Mouse (Mus musculus) liver, adult 2 months (tissue): ENCODE measurements around the gene Zfr2. TPM values are rescaled to one million over a fixed set of nuclear protein-coding genes. Genes with fewer than 3 reads are reported as not detected.

Experiments used
- DNase-seq: peaks from one replicate; pipeline ENCODE4 v3.0.0-alpha.2; 2011; ENCODE audit warnings: low read depth, low spot score; ENCODE audit errors: extremely low read depth
- H3K27ac ChIP-seq: fragments of 200-500 bp; replicated peaks from 2 replicates; pipeline ENCODE4 v1.5.1; 2012; ENCODE audit warnings: low read depth, mild to moderate bottlenecking, control low read depth, inconsistent platforms, low read length; ENCODE audit not compliant: insufficient read depth
- H3K27me3 ChIP-seq: fragments of 200-500 bp; 2 replicates; pipeline ENCODE4 v1.6.1; 2012; ENCODE audit warnings: mild to moderate bottlenecking, moderate library complexity, low read length, inconsistent platforms; ENCODE audit not compliant: control insufficient read depth, insufficient read depth
- H3K36me3 ChIP-seq: fragments of 200-500 bp; 2 replicates; pipeline ENCODE4 v1.6.1; 2012; ENCODE audit warnings: low read length, inconsistent platforms; ENCODE audit not compliant: control insufficient read depth, insufficient read depth
- H3K4me1 ChIP-seq: fragments of 200-500 bp; 2 replicates; pipeline ENCODE4 v1.6.1; 2011; ENCODE audit warnings: low read length; ENCODE audit not compliant: control insufficient read depth, insufficient read depth
- H3K4me3 ChIP-seq: fragments of 200-500 bp; 2 replicates; pipeline ENCODE4 v1.5.1; 2011; ENCODE audit warnings: low read depth, mild to moderate bottlenecking, control low read depth, low read length, moderate library complexity; ENCODE audit not compliant: insufficient read depth
- H3K79me2 ChIP-seq: fragments of 200-500 bp; 2 replicates; pipeline ENCODE4 v1.6.1; 2012; ENCODE audit warnings: inconsistent platforms, mild to moderate bottlenecking, low read length, moderate library complexity; ENCODE audit not compliant: control insufficient read depth, insufficient read depth
- H3K9ac ChIP-seq: fragments of 200-500 bp; 2 replicates; pipeline ENCODE4 v1.6.1; 2012; ENCODE audit warnings: low read depth, mild to moderate bottlenecking, control low read depth, inconsistent platforms, low read length
- CTCF ChIP-seq: fragments of 200-500 bp; IDR thresholded peaks from 2 replicates; pipeline ENCODE4 v1.5.1; 2011; ENCODE audit warnings: low read depth, low read length, control low read depth
- POLR2A ChIP-seq: fragments of 200-500 bp; IDR thresholded peaks from 2 replicates; pipeline ENCODE4 v1.6.1; 2011; ENCODE audit warnings: low read length, control low read depth; ENCODE audit not compliant: insufficient read depth; ENCODE audit errors: extremely low read depth
- WGBS: fragments of 180-500 bp; shearing (Covaris S2); methylation state at CpG from one replicate; pipeline ENCODE4 v1.1.7; 2018; 5-methylcytosine and 5-hydroxymethylcytosine counted together
- polyA plus RNA-seq: library from polyadenylated mRNA; depleted of rRNA; stranded (reverse); fragments of >200 nt; gene quantifications from 2 replicates; pipeline ENCODE4 v1.2.3, GENCODE M21; 2012
- total RNA-seq: library from RNA; depleted of rRNA; stranded (reverse); fragments of >200 nt; gene quantifications from 2 replicates; pipeline ENCODE4 v1.2.3, GENCODE M21; 2014

The Zfr2 gene
- total and polyA plus RNA-seq, 2 experiments: 0.74 to 1.6 TPM

- H3K79me2 ChIP-seq: no peaks in the 10 kb centered on the region
- no peaks in the 10 kb centered on the region for H3K36me3 ChIP-seq
- WGBS: 25% methylated on average over 20 of the region's 20 CpGs
- no peak overlapping the region for H3K9ac ChIP-seq
- no peak for DNase-seq
- no peak overlapping the region for H3K27ac ChIP-seq
- TF ChIP-seq POLR2A: no peak
- TF ChIP-seq CTCF: no peak
- H3K27me3 ChIP-seq: peaks cover 4% of the 10 kb centered on the region; the same call in 1 of the 2 replicates
- H3K4me1 ChIP-seq: peaks cover 13% of the 10 kb centered on the region
- no peak overlapping the region for H3K4me3 ChIP-seq
Observed at GRCm38 (mm10) chr10:81229735-81230437, 3.1 kb upstream of the Zfr2 start.

DNA sequence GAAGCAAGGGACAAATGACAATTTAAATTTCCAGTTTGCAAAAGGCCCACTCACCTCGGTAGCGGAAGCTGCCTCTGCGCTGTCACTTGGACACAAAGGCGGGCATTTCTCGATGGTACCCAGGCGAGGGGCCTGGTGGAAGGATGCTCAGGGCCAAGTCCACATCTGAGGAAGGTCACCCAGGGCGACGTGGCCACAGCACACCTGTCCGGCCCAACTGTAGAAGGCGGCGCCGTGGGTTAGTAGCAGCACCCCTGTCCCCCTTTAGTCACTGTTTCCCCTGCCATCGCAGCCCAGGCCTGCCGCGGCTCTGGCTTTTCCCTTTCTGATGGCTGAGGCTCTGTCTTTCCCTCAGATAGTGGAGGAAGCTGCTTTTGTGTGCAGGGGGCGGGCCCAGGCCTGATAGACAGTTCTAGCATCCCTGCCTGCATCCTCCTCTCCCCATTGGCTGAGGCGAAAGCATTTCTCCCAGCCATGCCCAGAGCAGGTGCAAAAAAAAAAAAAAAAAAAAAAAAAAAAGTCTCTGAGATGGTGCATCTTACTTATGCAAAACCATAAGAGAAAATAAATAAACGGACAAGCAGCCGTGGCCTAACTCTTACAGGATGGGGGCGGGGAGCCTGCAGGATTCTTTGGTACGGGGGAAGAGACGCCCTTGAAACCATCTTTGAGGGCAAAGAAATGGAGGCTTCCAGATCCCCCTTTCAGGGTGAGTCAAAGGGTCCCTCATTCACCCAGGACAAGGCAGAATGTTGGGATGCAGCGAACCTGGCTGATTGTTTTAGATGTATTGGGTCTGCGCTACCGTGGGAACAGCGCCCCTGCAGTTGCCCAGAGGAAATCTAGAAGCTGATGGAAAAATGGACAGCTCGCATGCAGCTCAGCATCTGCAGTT, 2.3 kb upstream of the Zfr2 start, which contains the start of gene Atcay:
Gene Atcay, minus strand, starts transcription at position 396 of the 895 bp plus-strand sequence.
- no peak within 1 kb of the TSS for H3K27ac ChIP-seq
- DNase-seq: no peak
- peaks cover 13% of the 10 kb centered on the region for H3K4me1 ChIP-seq
- no peaks in the 10 kb centered on the region for H3K36me3 ChIP-seq
- no peak within 1 kb of the TSS for H3K9ac ChIP-seq
- no peak within 1 kb of the TSS for H3K4me3 ChIP-seq
- H3K79me2 ChIP-seq: no peaks in the 10 kb centered on the region
- TF ChIP-seq POLR2A (no peak), CTCF (peak; percentile 62)
- peaks cover 4% of the 10 kb centered on the region; the same call in 1 of the 2 replicates for H3K27me3 ChIP-seq
- WGBS: 19% methylated on average over 27 of the region's 27 CpGs

GRCm38 (mm10) chr10:81231436-81231835, 1.5 kb upstream of the Zfr2 start:
- TF ChIP-seq POLR2A (no peak), CTCF (no peak)
- H3K4me1 ChIP-seq: peaks cover 13% of the 10 kb centered on the region
- H3K4me3 ChIP-seq: no peak overlapping the region
- H3K36me3 ChIP-seq: no peaks in the 10 kb centered on the region
- peaks cover 4% of the 10 kb centered on the region; the same call in 1 of the 2 replicates for H3K27me3 ChIP-seq
- no peak overlapping the region for H3K27ac ChIP-seq
- H3K9ac ChIP-seq: no peak overlapping the region
- WGBS: 62% methylated on average over 7 of the region's 7 CpGs
- no peak for DNase-seq
- no peaks in the 10 kb centered on the region for H3K79me2 ChIP-seq

DNA sequence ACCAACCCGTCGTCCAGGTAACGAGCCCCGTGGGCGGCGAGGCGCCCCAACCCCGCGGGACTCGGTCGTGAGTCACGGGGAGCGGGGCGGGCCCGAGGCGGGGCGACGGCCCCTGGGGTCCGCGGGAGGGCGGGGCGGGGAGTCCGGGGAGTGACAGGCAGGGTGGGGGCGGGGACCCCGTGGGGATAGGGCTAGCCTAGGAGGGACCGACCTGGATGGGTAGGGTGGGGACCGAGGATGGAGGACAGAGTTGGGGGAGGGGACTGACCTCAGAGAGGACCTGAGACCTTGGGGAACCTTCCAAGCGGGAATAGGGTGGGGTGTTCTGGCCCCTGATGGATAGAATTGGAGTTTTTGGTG, 251 bp downstream of the Zfr2 start:
- H3K4me1 ChIP-seq: peaks cover 13% of the 10 kb centered on the region
- peak overlapping the region; percentile 72 for H3K4me3 ChIP-seq
- 5% methylated on average over 12 of the region's 28 CpGs for WGBS
- peaks cover 4% of the 10 kb centered on the region; the same call in 1 of the 2 replicates for H3K27me3 ChIP-seq
- H3K79me2 ChIP-seq: no peaks in the 10 kb centered on the region
- peak overlapping the region; percentile 85 for H3K9ac ChIP-seq
- no peak for DNase-seq
- H3K36me3 ChIP-seq: no peaks in the 10 kb centered on the region
- H3K27ac ChIP-seq: peak overlapping the region; percentile 84
- TF ChIP-seq CTCF: no peak
- TF ChIP-seq POLR2A: no peak

GRCm38 (mm10) chr10:81234206-81234605, 1.3 kb downstream of the Zfr2 start:
- Histone ChIP-seq H3K27ac (peak overlapping the region; percentile 84), H3K4me3 (no peak overlapping the region), H3K4me1 (peaks cover 13% of the 10 kb centered on the region), H3K79me2 (no peaks in the 10 kb centered on the region), H3K9ac (0 out of 2 replicates have a peak overlapping the region, but pooled peaks have one; percentile 9), H3K36me3 (no peaks in the 10 kb centered on the region), H3K27me3 (peaks cover 4% of the 10 kb centered on the region; the same call in 1 of the 2 replicates)
- no peak for TF ChIP-seq CTCF
- no peak for TF ChIP-seq POLR2A
- no peak for DNase-seq
- WGBS: 52% methylated on average over 6 of the region's 6 CpGs
